Mouse (Mus musculus) ES-E14 (cell line): ENCODE measurements around the gene Zdhhc13.

Source experiments
- CHD2 ChIP-seq: IDR thresholded peaks from 2 replicates; pipeline ENCODE4 v1.6.1; 2014; ENCODE audit warnings: mild to moderate bottlenecking, low read depth, low read length, inconsistent platforms
- HCFC1 ChIP-seq: IDR thresholded peaks from 2 replicates; pipeline ENCODE4 v1.6.1; 2012; ENCODE audit warnings: low read length, inconsistent platforms, borderline replicate concordance; ENCODE audit not compliant: insufficient read depth
- MAFK ChIP-seq: IDR thresholded peaks from 2 replicates; pipeline ENCODE4 v1.6.1; 2014; ENCODE audit warnings: mild to moderate bottlenecking, low read depth, low read length, inconsistent platforms; ENCODE audit not compliant: insufficient read depth
- ZC3H11A ChIP-seq: IDR thresholded peaks from 2 replicates; pipeline ENCODE4 v1.6.1; 2012; ENCODE audit warnings: low read depth, mild to moderate bottlenecking, inconsistent platforms, low read length, borderline replicate concordance
- ZNF384 ChIP-seq: IDR thresholded peaks from 2 replicates; pipeline ENCODE4 v1.6.1; 2012; ENCODE audit warnings: low read depth, low read length, inconsistent platforms

DNA sequence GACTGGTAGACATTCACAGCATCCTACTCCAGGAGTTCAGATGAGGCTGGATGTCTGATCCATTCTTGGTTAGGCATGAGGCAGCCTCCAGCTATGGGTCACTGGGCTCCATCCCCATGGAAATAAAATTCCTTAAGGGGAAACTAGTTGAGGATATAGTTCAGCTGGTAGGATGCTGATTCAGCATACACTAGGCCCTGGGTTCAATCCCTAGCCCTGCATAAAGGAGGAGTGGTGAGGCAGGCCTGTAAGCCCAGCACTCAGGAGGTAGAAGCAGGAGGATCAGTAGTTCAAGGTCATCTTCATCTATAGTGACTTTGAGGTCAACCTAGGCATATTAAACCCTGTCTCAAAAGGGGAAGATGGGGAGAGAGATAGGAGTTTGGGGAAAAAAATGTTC is 75.4 kb downstream of the Zdhhc13 start:
- TF ChIP-seq ZNF384 = no peak
- no peak for TF ChIP-seq CHD2
- TF ChIP-seq HCFC1 = no peak
- TF ChIP-seq MAFK = no peak
- TF ChIP-seq ZC3H11A = no peak
